Mouse (Mus musculus) 3T3-L1 (cell line): ENCODE results near the gene 1700042G07Rik.

Experiments used
- DNase-seq: peaks from one replicate; pipeline ENCODE4 v3.0.0-alpha.2; 2015; ENCODE audit warnings: low read depth, low spot score

1700042G07Rik gene

DNA sequence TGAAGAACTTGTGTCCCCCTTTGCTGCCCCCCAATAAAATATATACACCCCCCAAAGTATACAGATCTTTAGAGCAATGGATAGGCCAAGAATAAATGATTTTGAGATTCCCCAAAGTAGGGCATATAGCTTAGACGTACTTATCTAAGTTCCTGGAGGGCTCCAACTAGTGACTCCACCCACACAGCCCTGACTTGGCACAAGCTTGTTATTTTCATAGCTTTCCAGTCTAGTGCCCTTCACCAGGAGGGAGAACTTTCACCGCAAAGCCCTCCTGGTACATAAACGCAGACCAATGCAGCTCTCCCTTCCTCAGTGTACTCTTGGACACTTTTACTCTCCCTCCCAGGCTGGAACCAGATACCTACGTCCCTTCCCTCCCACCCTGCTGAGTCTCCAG, 11.0 kb upstream of the 1700042G07Rik start:
- DNase-seq = no peak

DNA sequence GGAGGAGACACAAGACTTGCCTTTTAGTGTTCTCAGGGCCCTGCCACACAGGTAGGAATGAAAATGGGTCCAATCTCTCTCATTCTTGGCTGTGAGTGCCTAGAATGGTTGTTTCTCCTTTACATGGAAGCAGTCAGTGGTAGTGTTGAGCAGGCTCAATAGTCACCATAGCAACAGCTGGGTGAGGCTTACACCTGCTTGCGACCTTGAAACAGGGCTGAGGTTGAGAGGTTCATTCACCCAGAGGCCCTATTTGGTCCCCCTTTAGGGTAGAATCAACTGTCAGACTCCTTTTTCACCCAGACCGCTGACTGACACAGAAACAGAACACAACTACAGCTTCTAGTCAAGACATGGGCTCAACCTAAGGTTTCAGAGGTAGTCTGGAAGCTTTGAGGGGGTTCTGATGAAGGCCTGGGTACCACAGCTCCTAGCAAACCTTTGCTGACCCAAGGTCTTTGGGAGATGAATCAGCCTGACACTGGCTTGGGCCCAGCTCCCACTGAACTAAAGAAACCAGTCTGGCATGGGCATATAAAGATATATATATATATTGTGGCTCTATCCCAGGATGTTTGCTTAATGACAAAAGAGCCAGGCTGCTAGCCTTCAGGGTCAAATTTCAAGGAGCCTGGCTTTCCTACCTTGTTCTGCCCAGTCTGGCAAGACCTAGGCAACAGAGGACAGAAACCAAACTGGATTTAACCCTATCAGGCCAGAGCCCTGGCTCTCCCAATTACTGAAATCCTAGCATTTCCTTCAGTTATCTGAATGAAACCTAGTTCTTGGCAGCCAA, 8.2 kb upstream of the 1700042G07Rik start:
- DNase-seq = peak; percentile 33

DNA sequence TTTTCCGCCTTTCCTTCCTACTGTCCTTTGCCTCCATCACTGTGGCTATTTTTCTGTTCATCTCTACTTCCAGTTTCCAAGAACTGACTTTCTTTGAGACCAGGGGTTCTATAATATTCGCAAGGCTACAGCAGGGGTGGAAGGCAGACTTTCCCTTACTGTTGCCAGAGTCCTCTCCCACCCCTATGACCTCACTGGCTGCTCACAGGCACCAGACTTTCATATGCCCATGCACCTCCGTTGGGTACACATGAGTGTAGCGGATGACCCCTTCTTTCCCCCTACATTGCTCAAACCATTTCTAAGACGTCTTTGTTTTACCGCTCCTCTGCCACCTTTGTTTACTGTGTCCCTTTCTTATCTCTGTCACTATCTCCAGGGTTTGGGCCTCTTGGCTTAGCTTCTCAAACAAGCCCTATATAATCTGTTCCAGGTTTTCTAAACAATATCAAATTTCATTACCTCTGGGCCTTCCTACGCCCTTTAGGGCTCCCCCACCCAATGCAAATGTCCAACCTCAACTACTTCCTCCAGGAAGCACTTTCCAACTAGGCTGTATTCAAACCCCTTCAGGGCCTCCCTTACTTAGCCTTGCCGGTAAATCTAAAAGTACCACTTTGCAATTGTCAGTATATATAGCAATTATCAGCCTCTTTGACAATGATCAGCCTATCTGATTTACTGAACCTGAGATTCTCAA, 7.3 kb upstream of the 1700042G07Rik start:
- no peak for DNase-seq

DNA sequence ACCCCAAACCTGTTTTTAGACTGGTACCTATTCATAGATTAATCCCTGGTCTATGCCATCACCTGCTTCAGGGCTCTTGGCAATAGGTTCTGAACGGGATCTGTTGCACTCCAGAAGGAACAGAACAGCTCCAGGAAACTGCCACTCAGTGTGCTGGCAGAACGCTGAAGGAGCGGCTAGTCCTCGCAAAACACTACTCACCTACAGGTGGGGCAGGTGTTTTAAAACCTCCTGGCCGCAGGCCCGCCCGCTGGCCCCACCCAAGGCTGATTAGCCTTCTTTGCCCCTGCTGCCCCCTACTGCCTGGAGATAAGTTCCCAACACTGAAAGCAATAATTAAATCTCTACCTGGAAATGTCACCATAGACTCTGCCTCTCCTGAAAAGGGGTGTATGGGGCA, 5.8 kb upstream of the 1700042G07Rik start, which contains the start of gene Tspan1:
TSS of gene Tspan1 (minus strand) at position 198 of the 400 bp plus-strand sequence.
- DNase-seq = no peak

DNA sequence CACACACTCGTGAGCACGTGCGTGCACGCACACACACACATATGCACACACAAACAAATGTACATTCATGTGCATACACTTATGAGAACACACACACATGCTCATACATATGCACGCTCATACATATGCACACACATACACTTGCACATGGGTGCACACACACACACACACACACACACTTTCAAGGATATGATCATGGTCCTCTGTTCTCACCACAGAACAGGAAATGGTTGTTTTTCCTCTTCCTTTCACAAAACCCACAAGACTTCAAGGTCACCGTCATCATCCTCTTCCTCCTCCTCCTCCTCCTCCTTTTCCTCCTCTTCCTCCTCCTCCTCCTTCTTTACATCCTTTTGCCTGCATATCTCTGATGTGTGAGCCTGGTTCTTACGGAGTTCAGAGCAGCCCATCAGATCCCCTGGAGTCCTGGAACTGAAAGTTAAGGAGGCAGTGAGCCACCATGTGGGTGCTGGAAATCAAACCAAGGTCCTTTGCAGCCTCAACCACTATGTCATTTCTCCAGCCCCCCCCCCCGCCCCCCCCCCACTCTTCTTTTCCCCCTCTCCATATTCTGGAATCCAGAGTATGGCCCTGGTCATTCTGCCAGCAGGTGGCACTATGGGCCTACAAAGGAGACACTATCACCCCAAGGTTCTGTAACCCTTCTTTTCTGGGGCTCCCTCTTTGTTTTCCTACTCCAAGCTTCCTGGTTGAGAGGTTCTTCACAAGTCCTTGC, 4.4 kb upstream of the 1700042G07Rik start:
- DNase-seq = peak; percentile 69

DNA sequence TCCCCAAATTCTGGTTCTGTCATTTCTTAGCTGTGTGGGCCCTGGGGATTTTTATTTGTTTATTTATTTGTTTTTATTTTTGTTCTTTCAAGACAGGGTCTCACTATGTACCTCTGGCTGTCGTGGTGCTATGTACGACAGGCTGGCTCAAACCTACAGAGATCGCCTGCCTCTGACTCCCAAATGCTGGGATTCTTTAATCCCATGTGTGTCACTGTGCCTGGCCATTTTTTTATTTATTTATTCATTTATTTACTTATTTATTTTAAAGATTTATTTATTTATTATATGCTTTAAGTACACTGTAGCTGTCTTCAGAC, 3.9 kb upstream of the 1700042G07Rik start:
- DNase-seq = no peak

DNA sequence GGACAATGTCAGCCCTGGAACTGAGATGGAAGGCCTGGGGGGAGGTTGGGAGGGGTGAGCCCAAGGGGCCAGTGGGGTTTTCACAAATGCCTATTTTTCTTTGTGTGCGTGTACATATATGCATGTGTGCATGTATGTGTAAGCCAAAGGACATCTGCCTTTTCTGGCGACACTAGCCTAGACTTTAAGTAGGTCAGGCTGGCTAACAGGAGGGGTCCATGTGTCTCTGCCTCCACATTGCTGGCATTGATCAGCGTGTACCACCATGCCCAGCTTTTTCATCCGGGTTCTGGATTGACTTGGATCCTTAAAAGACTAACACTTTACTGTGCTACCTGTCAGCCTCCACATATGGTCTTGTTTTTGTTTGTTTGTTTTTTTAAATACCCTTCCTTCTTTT, 580 bp downstream of the 1700042G07Rik start:
- no peak for DNase-seq

DNA sequence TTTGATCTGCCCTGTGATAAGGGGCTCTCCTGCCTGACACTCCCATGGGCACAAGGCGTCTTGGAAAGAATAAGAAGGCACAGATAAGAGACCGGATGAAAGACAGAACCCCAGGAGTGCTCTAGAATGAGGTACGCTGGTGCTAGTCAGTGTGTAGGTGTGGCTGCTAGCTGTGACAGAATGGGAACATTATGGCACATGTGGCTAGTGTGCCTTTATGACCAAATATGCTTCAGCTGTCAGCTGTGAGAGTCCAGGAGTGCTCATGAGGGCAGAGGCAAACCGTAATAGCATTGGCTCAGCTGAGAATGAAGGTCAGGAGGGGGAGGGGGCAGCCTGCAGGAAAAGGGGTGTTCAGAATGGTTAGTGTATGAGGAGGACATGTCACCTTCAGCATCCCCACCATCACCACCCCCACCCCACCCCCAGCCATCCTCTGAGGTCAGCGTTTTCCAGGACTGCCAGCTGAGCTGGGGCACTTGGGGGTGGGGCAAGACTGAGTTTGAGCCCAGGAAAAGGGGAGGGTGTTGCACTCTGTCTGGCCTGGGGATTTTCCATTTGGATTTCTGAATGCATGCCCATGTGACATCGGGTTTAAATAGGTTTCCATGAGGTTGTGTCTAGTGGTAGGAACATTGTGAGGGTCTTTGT, 1.4 kb downstream of the 1700042G07Rik start:
- peak; percentile 61 for DNase-seq

DNA sequence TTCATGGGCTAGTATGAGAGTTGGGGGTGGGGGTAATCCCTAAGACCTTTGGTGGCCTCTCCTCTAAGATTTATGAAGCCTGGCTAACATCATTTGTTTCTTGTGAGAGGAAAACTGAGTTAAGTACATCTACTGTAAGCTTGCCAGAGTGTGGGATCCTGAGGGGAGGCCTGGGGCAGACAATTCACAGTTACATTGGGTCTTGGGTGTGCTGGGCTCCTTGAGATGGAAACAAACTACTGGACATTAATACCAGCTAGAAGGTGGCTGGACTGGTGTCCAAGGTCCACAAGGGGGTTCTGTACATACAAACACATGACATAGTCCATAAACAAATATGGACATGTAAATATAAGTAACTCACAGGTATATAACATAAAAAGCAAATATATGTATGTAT, 2.0 kb downstream of the 1700042G07Rik start:
- no peak for DNase-seq

DNA sequence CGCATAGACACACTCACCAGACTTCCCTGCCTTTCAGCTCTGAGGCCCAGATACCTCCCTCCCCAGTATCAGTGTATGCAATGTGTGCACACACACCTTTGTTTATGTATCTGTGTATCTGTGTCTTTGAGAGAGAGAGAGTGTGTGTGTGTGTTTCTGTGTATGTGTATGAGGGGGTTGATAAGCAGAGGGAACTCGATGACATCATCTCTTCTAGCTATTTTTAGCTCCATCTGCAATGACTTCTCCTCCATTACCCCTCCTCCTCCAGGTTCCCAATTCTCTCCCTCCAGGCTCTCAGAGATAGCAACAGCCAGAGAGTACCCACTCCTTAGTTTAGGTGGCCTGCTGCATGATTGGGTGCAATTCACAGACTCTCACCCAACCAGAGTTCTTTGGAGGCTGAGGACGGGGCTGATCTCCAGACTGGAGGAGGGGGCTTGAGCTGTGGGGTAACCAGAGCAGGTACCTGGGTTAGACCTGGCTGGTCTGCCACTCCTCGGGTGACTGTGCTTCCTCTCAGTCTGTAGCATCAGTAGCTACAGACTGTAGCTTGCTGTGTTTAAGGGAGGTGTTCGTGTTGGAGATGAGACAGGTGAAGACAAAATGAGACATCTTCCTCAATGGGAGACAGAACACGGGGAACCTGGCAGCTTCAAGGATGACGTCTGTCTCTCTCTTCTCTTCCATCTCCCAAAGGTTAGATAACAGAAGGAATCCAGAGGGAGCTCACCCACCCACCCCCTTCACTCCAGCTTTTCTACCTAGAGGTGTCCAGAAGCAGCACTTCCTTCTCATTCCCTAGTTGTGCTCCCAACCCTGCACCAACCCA, 2.8 kb downstream of the 1700042G07Rik start:
- peak; percentile 52 for DNase-seq

DNA sequence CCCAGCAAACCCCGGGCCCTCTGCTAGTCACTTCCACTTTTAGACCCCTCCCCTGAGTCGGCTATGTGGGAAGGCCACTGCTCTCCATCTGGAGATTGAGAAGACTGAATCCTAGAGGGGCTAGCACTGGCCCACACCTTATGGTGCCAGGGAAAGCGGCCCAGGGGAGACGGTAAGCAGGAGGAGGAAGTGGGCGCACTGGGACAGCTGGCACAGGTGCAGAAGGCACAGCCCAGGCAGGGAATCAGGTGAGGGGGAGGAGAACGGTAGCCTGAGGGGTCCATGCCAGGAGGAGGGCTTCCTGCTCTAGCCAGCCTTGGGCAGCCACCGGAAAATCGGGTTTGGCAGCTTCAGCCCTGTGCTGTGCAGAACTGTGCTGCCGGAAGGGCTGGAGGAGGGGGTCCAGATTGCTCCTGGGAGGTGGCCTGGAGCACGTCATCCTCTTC, 3.4 kb downstream of the 1700042G07Rik start:
- no peak for DNase-seq

DNA sequence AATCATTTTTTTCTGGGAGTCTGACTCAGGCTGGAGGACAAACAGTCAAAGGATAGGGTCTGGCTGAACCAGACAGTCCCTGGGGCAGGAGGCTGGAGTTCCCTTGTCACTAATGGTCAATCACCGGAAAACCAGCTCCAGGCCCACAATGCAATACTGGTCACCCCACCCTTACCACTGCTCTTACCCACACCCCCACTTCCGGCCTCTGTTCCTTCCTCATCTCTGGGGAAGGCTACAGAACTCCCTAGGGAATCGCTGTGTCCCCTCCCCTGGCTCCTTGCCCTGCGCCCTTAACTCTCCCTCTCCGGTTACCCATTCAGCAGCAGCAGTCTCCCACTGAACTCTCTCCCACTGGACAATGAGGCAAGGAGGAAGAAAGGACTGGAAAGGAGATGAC, 4.0 kb downstream of the 1700042G07Rik start:
- DNase-seq = no peak

DNA sequence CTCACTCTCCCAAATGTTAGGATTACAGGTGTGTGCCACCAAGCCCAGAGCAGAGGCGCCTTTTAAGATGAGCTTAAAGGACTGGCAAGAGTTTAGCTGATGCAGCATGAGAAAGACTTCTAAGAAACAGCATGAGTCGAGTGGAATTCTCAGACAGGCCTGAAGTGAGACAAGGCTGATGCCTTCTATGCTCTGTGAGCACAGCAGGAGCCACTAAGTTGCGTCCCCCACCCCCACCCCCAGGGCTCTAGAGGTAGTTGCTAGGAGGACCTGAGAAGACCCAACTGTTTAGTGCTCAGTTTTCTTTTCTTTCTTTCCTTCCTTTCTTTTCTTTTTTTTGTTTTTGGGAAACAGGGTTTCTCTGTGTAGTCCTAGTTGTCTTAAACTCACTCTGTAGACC, 8.9 kb downstream of the 1700042G07Rik start:
- DNase-seq = no peak

DNA sequence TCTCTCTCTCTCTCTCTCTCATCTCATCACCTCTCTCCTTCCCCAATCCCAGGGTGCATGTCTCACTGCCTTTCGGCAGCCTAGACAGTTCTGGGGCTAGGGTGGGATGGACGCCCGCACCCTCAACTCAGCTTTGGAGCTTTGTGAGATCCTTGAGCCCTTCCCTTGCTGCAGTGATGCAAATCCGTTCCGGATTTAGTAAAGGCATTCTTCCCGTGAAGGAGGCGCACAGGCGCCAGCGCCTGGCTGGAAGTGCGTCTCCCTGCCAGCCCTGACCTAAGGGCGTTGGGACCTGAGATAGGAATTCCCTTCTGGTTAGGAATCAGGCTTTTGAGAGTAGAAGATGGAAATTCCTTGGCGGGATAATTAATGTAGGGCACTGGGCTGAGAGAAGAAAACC, 9.6 kb downstream of the 1700042G07Rik start:
- no peak for DNase-seq

DNA sequence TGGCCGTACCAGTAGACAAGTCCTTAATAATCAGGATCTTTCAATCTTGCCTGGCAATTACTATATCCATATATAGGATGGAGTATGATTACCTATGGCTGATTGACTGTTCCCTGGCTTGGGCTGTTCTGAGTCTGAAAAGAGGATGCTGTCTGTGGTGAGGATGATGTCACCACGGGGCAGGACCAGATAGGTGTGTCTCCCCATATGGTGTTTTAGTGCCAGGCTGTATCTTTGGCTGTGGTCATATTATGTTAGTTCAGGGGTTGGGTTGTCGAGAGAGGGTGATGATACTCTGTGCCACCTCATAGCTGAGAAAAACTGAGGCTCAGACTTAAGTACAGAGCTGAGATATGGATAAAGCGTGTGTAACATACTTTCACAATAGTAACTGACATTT, 11.9 kb downstream of the 1700042G07Rik start:
- no peak for DNase-seq

DNA sequence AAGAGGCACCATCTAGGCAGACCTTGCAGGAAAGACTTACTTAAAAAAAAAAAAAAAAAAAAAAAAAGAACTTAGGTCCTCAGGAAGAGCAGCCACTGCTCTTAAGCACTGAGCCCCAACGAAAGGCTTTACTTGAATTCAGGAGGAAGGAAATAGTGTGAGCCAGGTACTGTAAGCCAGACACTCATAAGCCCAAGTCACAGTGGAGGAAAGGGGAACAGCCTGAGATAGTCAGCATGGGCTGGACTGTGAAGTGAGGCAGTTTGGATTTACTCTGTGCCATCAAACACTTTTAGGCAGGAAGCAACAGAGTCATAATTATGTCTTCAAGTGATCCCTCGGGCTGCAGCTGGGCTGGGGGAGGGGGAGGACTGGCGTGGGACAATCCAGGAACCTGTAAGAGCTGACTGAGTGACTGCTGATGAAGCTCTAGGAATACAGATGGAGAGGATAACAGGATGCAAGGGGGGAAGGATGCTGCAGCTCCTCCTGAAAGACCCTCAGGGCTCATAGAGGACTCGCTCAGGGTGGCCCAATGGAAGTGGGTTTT, 19.2 kb downstream of the 1700042G07Rik start:
- no peak for DNase-seq

DNA sequence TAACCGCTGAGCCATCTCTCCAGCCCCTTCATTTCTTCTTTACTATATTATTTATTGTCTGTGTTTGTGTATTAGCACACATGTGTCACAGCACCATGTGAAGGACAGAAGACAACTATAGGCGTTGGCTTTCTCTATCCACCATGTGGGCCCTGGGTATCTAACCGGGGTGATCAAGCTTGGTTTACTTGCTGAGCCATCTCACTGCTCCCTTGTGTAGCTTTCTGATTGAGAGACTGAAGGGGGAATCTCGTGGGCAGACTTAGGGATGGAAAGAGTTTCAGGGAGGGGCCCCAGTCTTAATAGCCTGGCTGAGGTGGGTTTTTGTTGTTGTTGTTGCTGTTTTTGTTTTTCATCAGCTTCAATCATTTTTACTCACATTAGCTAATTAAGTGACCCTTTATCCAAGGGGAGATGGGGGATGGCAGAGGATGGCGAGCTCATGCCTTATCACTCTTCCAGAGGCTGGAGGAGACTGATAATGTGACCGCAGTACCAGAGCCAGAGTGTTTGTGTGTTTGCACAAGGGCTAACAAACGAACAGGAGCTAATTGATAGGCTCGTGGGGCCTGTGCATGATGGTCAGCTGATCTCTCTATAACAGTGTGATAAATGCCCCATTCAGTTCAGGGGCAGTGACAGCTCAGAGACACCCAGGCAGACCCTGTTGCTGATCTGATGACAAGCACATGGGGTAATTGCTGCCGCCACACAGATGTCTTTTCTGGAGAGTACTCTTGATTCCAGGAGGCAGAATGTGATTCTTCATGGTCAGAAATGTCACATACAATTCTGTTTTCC, 20.6 kb downstream of the 1700042G07Rik start:
- no peak for DNase-seq

DNA sequence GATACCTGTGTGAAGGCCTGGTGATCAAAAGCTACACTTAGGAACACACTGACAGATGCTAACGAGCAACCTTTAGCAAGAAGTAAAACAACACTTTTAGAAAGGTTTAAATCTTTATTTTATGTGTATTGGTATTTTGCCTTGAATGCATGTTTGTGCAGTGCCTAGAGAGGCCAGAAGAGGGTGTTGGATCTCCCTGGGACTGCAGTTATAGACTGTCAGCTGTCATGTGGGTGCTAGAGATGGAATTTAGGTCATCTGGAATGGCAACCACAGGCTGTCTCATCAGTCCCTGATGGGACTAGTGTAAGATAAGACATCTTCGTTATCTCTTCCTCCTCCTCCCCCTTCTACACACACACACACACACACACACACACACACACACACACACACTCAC, 25.2 kb downstream of the 1700042G07Rik start:
- DNase-seq = peak; percentile 21

DNA sequence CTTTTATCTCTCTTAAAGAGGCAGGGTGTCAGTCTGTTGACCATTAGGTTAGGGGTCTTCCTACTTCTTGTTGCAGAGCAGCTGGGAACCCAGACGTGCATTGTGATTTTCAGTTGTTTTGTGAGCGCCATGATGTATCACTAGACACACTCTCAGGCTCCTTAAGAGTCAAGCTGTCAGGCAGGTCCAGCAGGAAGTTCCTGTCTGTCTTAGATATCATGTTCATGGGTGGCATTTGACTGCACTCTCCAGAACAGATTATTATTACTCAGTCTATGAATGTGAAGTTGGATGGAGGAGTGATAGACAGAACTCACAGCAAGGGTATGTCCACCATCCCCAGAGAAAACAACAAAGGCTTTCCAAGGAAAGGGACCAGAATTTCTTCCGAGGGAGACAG, 31.2 kb downstream of the 1700042G07Rik start:
- DNase-seq = no peak

DNA sequence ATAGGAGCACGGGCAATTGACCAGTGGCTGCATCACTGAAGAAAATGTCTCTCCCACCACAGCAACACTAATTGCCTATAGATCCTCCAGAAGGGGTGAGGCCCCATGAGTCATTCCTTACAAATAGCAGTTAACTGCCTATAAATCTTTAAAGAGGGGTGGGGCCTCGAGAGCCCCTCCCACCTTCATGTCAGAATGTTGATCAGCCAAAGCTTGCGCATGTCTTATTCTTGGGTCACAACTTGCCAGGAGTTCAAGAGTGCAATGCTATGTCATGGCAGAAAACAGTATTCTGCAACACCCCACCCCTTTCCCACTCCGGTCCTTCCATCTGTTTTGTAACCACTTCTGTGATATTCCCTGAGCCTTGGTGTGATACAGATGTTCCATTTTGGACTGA, 33.4 kb downstream of the 1700042G07Rik start:
- no peak for DNase-seq
